Mouse (Mus musculus) limb, embryonic 12.5 days (tissue): ENCODE results near the gene Cfap44. TPM values are rescaled to one million over a fixed set of nuclear protein-coding genes. Genes with fewer than 3 reads are reported as not detected.

Experiments used
- ATAC-seq: fragments of 200-750 bp; cut with Nextera tagmentation; 2 replicates; pipeline ENCODE4 v1.8.0; 2017; ENCODE audit warnings: low read depth, moderate TSS enrichment; ENCODE audit not compliant: insufficient number of reproducible peaks, insufficient read depth, low FRiP score, low TSS enrichment
- H3K27ac ChIP-seq: fragments of 300-500 bp; sonication (generic); 2 replicates; pipeline ENCODE4 v1.5.1; 2016; ENCODE audit warnings: mild to moderate bottlenecking, moderate library complexity
- H3K27me3 ChIP-seq: fragments of 300-500 bp; sonication (generic); 2 replicates; pipeline ENCODE4 v1.6.1; 2016; ENCODE audit warnings: mild to moderate bottlenecking, moderate library complexity
- H3K36me3 ChIP-seq: fragments of 300-500 bp; sonication (generic); 2 replicates; pipeline ENCODE4 v1.6.1; 2016; ENCODE audit warnings: mild to moderate bottlenecking, moderate library complexity
- H3K4me1 ChIP-seq: fragments of 300-500 bp; sonication (generic); replicated peaks from 2 replicates; pipeline ENCODE4 v1.6.1; 2016
- H3K4me2 ChIP-seq: fragments of 300-500 bp; sonication (generic); 2 replicates; pipeline ENCODE4 v1.6.1; 2016; ENCODE audit warnings: mild to moderate bottlenecking, moderate library complexity
- H3K4me3 ChIP-seq: fragments of 300-500 bp; sonication (generic); replicated peaks from 2 replicates; pipeline ENCODE4 v1.5.1; 2016; ENCODE audit warnings: mild to moderate bottlenecking
- H3K9ac ChIP-seq: fragments of 300-500 bp; sonication (generic); replicated peaks from 2 replicates; pipeline ENCODE4 v1.6.1; 2016; ENCODE audit warnings: mild to moderate bottlenecking, moderate library complexity
- H3K9me3 ChIP-seq: fragments of 300-500 bp; sonication (generic); 2 replicates; pipeline ENCODE4 v1.6.1; 2016; ENCODE audit warnings: mild to moderate bottlenecking, moderate library complexity
- WGBS: fragments of 180-500 bp; shearing (Covaris S2); methylation state at CpG from one replicate; pipeline ENCODE4 v1.1.7; 2016; 5-methylcytosine and 5-hydroxymethylcytosine counted together
- polyA plus RNA-seq: library from polyadenylated mRNA; unstranded; fragments of >200 nt; fragmentation: Nextera tagmentation; extraction: Ambion mirVana; gene quantifications from 2 replicates; pipeline ENCODE4 v1.2.1, GENCODE M21; 2016

The Cfap44 gene
- polyA plus RNA-seq, 1 experiment from 2014 or later = 0.94 TPM

DNA sequence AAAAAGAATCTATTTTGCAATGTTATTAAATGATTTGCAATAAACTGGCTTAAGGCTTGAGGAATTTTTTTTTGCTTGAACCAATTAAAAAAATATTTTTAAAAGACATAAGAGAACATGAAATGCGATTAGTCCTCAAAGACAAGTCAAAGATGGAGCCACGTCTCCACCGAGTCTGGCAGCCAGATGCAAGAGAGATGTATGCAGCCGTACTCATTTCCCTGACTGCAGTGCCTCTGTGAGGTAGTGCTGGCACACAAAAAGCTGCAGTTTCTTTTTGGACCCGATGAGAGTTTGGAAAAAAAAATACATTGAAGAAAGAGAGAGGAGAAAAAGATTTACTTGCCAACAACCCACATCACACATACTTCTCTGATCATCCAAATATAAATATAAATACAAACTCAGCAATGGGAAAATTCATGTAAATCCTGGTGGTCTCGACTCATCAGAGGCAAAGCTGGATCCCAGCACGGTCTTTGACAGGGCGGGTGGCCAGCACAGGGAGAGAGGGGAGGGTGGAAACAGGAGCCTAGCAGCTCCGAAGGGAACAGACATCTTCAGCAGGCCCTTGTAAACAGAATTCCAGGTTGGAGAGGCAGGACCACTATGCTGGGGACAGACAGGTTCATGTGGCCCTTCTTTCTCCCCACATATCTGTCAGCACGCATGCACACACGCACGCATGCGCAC is 116.1 kb downstream of the Cfap44 start:
- peaks cover 8% of the 10 kb centered on the region; the same call in 1 of the 2 replicates for H3K9me3 ChIP-seq
- H3K4me1 ChIP-seq = peaks cover 42% of the 10 kb centered on the region
- H3K4me3 ChIP-seq = no peak overlapping the region
- H3K27me3 ChIP-seq = no peaks in the 10 kb centered on the region
- no peak overlapping the region for H3K9ac ChIP-seq
- H3K27ac ChIP-seq = peak overlapping the region; percentile 72
- peaks cover 96% of the 10 kb centered on the region for H3K36me3 ChIP-seq
- H3K4me2 ChIP-seq = no peak overlapping the region
- WGBS = 52% methylated on average over 13 of the region's 13 CpGs
- no peak for ATAC-seq

DNA sequence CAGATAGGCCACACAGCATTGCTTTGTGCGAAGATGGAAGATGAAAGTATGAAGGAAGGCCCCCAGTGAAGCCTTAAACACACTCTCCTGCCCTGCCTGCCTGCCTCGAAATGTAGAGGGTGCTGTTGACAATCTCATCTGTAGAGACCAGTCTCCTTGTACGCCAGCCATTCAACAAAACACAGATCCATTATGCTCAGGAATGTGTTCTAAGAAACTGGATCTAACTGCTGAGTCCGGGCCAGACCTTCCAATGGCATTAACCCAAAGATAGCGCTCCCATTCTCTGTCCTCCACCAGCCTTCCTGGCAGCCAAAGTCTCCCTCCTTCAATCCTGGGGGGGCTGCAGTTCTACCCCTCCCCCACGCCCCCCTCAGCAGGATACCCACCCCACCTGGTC is 121.9 kb downstream of the Cfap44 start:
- peaks cover 3% of the 10 kb centered on the region; the same call in 1 of the 2 replicates for H3K4me1 ChIP-seq
- H3K4me3 ChIP-seq = no peak overlapping the region
- peaks cover 98% of the 10 kb centered on the region for H3K36me3 ChIP-seq
- ATAC-seq = no peak
- 86% methylated on average over 6 of the region's 6 CpGs for WGBS
- H3K9ac ChIP-seq = no peak overlapping the region
- no peak overlapping the region for H3K27ac ChIP-seq
- peaks cover 7% of the 10 kb centered on the region; the same call in 1 of the 2 replicates for H3K9me3 ChIP-seq
- no peaks in the 10 kb centered on the region for H3K27me3 ChIP-seq
- no peak overlapping the region for H3K4me2 ChIP-seq

- Histone ChIP-seq H3K4me3 (no peak overlapping the region), H3K27ac (no peak overlapping the region), H3K9me3 (no peaks in the 10 kb centered on the region), H3K9ac (no peak overlapping the region), H3K4me2 (no peak overlapping the region), H3K4me1 (peaks cover 36% of the 10 kb centered on the region), H3K27me3 (no peaks in the 10 kb centered on the region), H3K36me3 (peaks cover 35% of the 10 kb centered on the region)
- WGBS = 78% methylated on average over 7 of the region's 7 CpGs
- ATAC-seq = 0 out of 2 replicates have a peak, but pooled peaks have one; percentile 21
These were observed 129.0 kb downstream of the Cfap44 start for GRCm38 (mm10) chr16:44523595-44523994.

DNA sequence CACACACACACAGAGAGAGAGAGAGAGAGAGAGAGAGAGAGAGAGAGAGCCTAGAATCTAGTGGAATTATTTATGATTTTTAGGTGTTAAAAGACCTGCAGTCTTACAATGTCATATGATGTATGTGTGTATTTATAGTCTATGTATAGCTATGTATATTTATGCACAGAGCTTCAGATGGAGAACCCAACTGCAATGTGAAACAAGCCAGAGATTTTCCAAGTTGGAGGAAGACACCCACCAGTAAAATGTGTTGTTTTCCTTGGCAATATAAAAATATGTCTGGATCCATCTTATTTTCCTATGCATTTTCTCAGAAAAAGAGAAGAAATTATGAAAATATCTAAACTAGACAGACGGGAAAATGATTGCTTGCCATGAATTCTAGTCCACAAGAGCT is 131.4 kb downstream of the Cfap44 start:
- no peak for ATAC-seq
- Histone ChIP-seq H3K27me3 (no peaks in the 10 kb centered on the region), H3K9me3 (no peaks in the 10 kb centered on the region), H3K4me3 (no peak overlapping the region), H3K4me1 (peaks cover 57% of the 10 kb centered on the region), H3K4me2 (no peak overlapping the region), H3K9ac (no peak overlapping the region), H3K36me3 (peaks cover 18% of the 10 kb centered on the region), H3K27ac (no peak overlapping the region)
- 95% methylated on average over 1 of the region's 1 CpGs for WGBS

DNA sequence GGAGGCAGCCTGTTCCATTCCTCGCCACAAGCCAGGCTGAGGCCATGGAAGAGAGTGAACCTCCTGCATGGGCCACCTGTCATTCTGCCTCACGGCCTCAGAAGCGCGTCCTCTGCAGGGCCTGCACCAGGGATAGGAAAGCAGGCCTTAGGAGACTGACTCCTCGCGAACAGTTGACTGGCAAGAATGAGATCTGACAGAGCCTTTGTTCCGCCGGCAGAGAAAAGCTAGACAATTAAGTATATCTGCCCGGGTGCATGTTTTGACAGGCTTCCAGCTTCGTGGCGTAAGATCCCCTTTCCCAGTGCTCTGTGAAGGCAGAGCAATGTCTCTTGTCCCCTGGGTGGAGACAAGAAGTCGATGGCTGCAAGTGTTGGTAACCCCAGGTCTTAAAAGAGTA is 132.1 kb downstream of the Cfap44 start:
- peaks cover 64% of the 10 kb centered on the region for H3K4me1 ChIP-seq
- H3K9me3 ChIP-seq = no peaks in the 10 kb centered on the region

GRCm38 (mm10) chr16:44527218-44527905 is 132.8 kb downstream of the Cfap44 start:
- no peak overlapping the region for H3K4me3 ChIP-seq
- H3K36me3 ChIP-seq = peaks cover 12% of the 10 kb centered on the region
- H3K9me3 ChIP-seq = no peaks in the 10 kb centered on the region
- ATAC-seq = no peak
- H3K4me2 ChIP-seq = peak overlapping the region; percentile 4; the same call in 1 of the 2 replicates
- WGBS = 60% methylated on average over 11 of the region's 11 CpGs
- no peak overlapping the region for H3K9ac ChIP-seq
- no peaks in the 10 kb centered on the region for H3K27me3 ChIP-seq
- H3K4me1 ChIP-seq = peaks cover 68% of the 10 kb centered on the region
- H3K27ac ChIP-seq = peak overlapping the region; percentile 66; the same call in 1 of the 2 replicates

More for the DNA sequence above, 132.1 kb downstream of the Cfap44 start:
- H3K27me3 ChIP-seq = no peaks in the 10 kb centered on the region
- H3K4me2 ChIP-seq = no peak overlapping the region
- no peak overlapping the region for H3K4me3 ChIP-seq
- H3K9ac ChIP-seq = no peak overlapping the region
- peaks cover 11% of the 10 kb centered on the region; the same call in 1 of the 2 replicates for H3K36me3 ChIP-seq
- peak overlapping the region; percentile 57 for H3K27ac ChIP-seq
- no peak for ATAC-seq
- 46% methylated on average over 12 of the region's 12 CpGs for WGBS

DNA sequence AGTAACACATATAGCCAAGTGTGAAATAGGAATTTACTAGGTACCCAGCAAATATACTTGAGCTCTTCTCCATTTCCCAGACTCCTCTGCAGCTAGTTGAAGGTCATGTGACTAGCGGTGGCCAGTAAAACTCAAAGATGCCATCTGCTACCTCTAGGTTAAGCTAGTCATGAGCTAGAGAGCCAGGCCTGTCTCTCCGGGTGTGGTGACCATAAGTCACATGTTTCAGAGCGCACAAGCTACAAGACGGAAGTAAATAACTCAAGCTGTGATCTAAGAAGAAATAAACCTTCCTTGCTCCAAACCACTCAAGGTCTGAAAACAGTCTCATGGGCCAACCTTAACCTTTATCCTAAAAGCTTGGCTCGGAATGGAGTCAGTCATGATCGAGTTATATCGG is 134.4 kb downstream of the Cfap44 start:
- H3K4me3 ChIP-seq = no peak overlapping the region
- 94% methylated on average over 7 of the region's 7 CpGs for WGBS
- peaks cover 81% of the 10 kb centered on the region for H3K4me1 ChIP-seq
- no peak for ATAC-seq
- H3K27ac ChIP-seq = no peak overlapping the region
- no peak overlapping the region for H3K4me2 ChIP-seq
- no peaks in the 10 kb centered on the region for H3K9me3 ChIP-seq
- no peak overlapping the region for H3K9ac ChIP-seq
- no peaks in the 10 kb centered on the region for H3K27me3 ChIP-seq
- peaks cover 21% of the 10 kb centered on the region for H3K36me3 ChIP-seq

DNA sequence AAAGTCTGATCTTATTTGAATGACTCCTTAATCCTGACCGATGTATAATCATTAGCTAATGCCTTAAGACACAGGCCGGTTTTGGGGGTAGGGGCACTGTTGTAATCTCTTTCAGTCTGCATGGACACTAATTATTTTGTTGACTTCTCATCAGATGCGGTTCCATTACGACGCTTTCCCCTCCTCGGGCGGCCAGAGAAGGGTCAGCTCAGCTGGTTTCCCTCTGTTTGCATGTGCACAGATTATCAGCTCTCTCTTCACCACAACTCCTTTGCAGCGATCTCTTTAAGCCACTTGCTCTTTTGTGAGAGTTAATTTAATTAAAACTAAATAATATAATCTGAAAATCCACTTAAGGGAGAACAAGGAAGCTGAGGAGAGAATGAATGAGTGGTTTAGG is 135.1 kb downstream of the Cfap44 start:
- peaks cover 82% of the 10 kb centered on the region for H3K4me1 ChIP-seq
- no peak for ATAC-seq
- H3K4me3 ChIP-seq = no peak overlapping the region
- peaks cover 21% of the 10 kb centered on the region for H3K36me3 ChIP-seq
- H3K27me3 ChIP-seq = no peaks in the 10 kb centered on the region
- 0 out of 2 replicates have a peak overlapping the region, but pooled peaks have one; percentile 51 for H3K27ac ChIP-seq
- H3K9ac ChIP-seq = no peak overlapping the region
- H3K4me2 ChIP-seq = no peak overlapping the region
- no peaks in the 10 kb centered on the region for H3K9me3 ChIP-seq
- WGBS = 69% methylated on average over 8 of the region's 8 CpGs

GRCm38 (mm10) chr16:44530191-44530590 is 135.6 kb downstream of the Cfap44 start:
- H3K9me3 ChIP-seq = no peaks in the 10 kb centered on the region
- no peak overlapping the region; the same call in 1 of the 2 replicates for H3K9ac ChIP-seq
- peak overlapping the region; percentile 51 for H3K27ac ChIP-seq
- peaks cover 83% of the 10 kb centered on the region for H3K4me1 ChIP-seq
- H3K27me3 ChIP-seq = no peaks in the 10 kb centered on the region
- ATAC-seq = no peak
- 34% methylated on average over 9 of the region's 9 CpGs for WGBS
- H3K4me2 ChIP-seq = peak overlapping the region; percentile 36; the same call in 1 of the 2 replicates
- no peak overlapping the region for H3K4me3 ChIP-seq
- H3K36me3 ChIP-seq = peaks cover 21% of the 10 kb centered on the region

DNA sequence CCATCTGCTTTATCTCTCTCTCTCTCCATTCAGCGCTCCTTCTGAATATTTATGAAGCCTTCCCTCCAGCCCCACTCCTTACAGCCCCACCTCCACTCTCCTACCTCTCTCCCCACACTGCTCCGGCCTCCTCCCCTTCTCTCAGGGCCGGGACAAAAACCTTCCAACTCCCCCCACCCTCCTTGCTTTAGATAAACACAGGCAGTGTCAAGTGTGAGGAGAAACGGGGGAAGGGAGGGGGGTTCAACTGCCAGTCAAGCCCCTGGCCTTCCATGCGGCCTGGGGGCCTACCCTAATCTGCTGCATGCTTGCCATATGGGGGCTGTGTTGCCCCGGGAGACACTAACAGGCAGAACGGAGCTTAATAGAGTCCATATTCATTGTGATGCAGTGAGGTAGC is 136.2 kb downstream of the Cfap44 start:
- Histone ChIP-seq H3K4me2 (peak overlapping the region; percentile 36), H3K27me3 (no peaks in the 10 kb centered on the region), H3K9me3 (no peaks in the 10 kb centered on the region), H3K36me3 (peaks cover 23% of the 10 kb centered on the region), H3K4me1 (peaks cover 88% of the 10 kb centered on the region), H3K27ac (peak overlapping the region; percentile 51), H3K4me3 (0 out of 2 replicates have a peak overlapping the region, but pooled peaks have one; percentile 11), H3K9ac (no peak overlapping the region)
- ATAC-seq = peak; percentile 80
- WGBS = 2% methylated on average over 7 of the region's 7 CpGs

DNA sequence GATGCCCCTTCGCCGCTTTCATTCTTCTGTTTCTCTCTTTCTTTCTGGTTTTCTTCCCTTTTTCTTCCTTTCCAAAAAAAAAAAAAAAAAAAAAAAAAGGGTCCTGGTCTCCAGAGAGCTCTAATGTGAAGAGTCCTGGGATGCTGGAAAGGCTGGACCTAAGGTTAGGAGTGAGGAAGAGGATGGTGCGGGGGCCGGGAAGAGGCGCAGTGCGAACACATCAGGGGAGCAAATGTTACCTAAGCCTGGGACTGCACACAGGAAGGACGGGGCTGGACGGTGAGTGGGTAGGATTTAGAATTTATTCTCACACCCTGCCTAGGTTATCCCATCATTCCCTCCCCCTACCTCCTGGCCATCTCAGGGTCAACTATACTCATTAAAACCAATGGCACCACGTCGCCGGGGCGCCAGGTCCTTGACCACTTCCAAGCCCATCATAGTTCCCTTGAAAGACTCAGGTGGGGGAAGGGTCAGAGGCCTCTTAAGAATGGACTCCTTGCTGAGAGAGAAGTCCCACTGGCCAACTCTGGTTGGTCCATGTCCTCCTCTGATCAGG is 136.7 kb downstream of the Cfap44 start:
- H3K27ac ChIP-seq = peak overlapping the region; percentile 51
- H3K9ac ChIP-seq = no peak overlapping the region
- peaks cover 28% of the 10 kb centered on the region for H3K36me3 ChIP-seq
- no peak overlapping the region for H3K4me3 ChIP-seq
- H3K4me2 ChIP-seq = peak overlapping the region; percentile 36
- H3K9me3 ChIP-seq = no peaks in the 10 kb centered on the region
- H3K27me3 ChIP-seq = no peaks in the 10 kb centered on the region
- 0 out of 2 replicates have a peak, but pooled peaks have one; percentile 21 for ATAC-seq
- 36% methylated on average over 12 of the region's 12 CpGs for WGBS
- H3K4me1 ChIP-seq = peaks cover 90% of the 10 kb centered on the region
